Mouse (Mus musculus) kidney, embryonic 16.5 days (tissue): ENCODE data around the gene Abcb11. TPM values are rescaled to one million over a fixed set of nuclear protein-coding genes. Genes with fewer than 3 reads are reported as not detected.

Experiments used
- ATAC-seq: fragments of 200-750 bp; cut with Nextera tagmentation; 2 replicates; pipeline ENCODE4 v1.8.0; 2017; ENCODE audit warnings: moderate TSS enrichment; ENCODE audit not compliant: low FRiP score, low TSS enrichment
- H3K27ac ChIP-seq: fragments of 300-500 bp; sonication (generic); 2 replicates; pipeline ENCODE4 v1.5.1; 2014; ENCODE audit warnings: low read length
- H3K27me3 ChIP-seq: fragments of 300-500 bp; sonication (generic); 2 replicates; pipeline ENCODE4 v1.6.1; 2014; ENCODE audit warnings: low read length, control low read depth, mixed read lengths; ENCODE audit not compliant: insufficient read depth
- H3K36me3 ChIP-seq: fragments of 300-500 bp; sonication (generic); 2 replicates; pipeline ENCODE4 v1.6.1; 2014; ENCODE audit warnings: low read length, control low read depth, mixed read lengths; ENCODE audit not compliant: insufficient read depth
- H3K4me1 ChIP-seq: fragments of 300-500 bp; sonication (generic); 2 replicates; pipeline ENCODE4 v1.6.1; 2014; ENCODE audit warnings: low read length, control low read depth, mixed read lengths; ENCODE audit not compliant: insufficient read depth
- H3K4me2 ChIP-seq: fragments of 300-500 bp; sonication (generic); replicated peaks from 2 replicates; pipeline ENCODE4 v1.6.1; 2014; ENCODE audit warnings: low read depth, low read length
- H3K4me3 ChIP-seq: fragments of 300-500 bp; sonication (generic); 2 replicates; pipeline ENCODE4 v1.5.1; 2014; ENCODE audit warnings: mild to moderate bottlenecking, low read length
- H3K9ac ChIP-seq: fragments of 300-500 bp; sonication (generic); replicated peaks from 2 replicates; pipeline ENCODE4 v1.6.1; 2014; ENCODE audit warnings: low read length
- H3K9me3 ChIP-seq: fragments of 300-500 bp; sonication (generic); 2 replicates; pipeline ENCODE4 v1.6.1; 2016; ENCODE audit warnings: low read length, control low read depth
- WGBS: fragments of 180-500 bp; shearing (Covaris S2); extraction: QIAGEN DNeasy Blood & Tissue Kit; methylation state at CpG from one replicate; pipeline ENCODE4 v1.1.7; 2014; 5-methylcytosine and 5-hydroxymethylcytosine counted together
- polyA plus RNA-seq: library from polyadenylated mRNA; unstranded; fragments of >200 nt; fragmentation: Nextera tagmentation; extraction: Ambion mirVana; gene quantifications from 2 replicates; pipeline ENCODE4 v1.2.1, GENCODE M21; 2015

Gene Abcb11
- polyA plus RNA-seq, 1 experiment from 2014 or later, result 0.06 TPM

GRCm38 (mm10) chr2:69228635-69229034, 113.8 kb downstream of the Abcb11 start:
- WGBS, result 75% methylated on average over 6 of the region's 6 CpGs
- H3K27ac ChIP-seq, result no peak overlapping the region
- H3K36me3 ChIP-seq, result no peaks in the 10 kb centered on the region
- H3K9ac ChIP-seq, result no peak overlapping the region
- no peak overlapping the region for H3K4me3 ChIP-seq
- no peak for ATAC-seq
- no peaks in the 10 kb centered on the region for H3K9me3 ChIP-seq
- H3K4me1 ChIP-seq, result 0 out of 2 replicates have a peak, but pooled peaks cover 2% of the 10 kb centered on the region
- no peaks in the 10 kb centered on the region for H3K27me3 ChIP-seq
- H3K4me2 ChIP-seq, result no peak overlapping the region

- H3K4me2 ChIP-seq, result no peak overlapping the region
- H3K27ac ChIP-seq, result no peak overlapping the region
- no peak overlapping the region for H3K4me3 ChIP-seq
- H3K9me3 ChIP-seq, result no peaks in the 10 kb centered on the region
- H3K9ac ChIP-seq, result no peak overlapping the region
- no peaks in the 10 kb centered on the region for H3K27me3 ChIP-seq
- H3K4me1 ChIP-seq, result 0 out of 2 replicates have a peak, but pooled peaks cover 2% of the 10 kb centered on the region
- 92% methylated on average over 9 of the region's 9 CpGs for WGBS
- no peaks in the 10 kb centered on the region for H3K36me3 ChIP-seq
- ATAC-seq, result no peak
These were observed 115.5 kb downstream of the Abcb11 start for GRCm38 (mm10) chr2:69226876-69227275.

DNA sequence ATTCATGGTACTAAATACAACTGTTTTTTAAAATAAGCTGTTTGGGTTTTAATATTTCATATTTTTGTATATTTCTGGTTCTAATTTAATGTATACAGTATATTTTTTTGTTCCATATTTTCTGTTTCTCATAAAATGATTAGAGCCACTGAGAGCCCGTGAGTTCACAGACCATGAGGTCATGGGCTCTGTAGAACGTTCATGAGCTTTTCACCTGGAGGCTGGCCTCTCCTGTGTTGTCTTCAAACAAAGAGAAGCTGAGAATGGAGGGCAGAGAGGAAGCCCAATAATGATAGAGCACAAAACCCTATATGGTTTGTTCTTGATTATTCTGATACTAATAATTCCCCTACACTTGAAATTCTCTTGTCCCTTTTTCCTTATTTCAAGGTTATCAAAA, 117.7 kb downstream of the Abcb11 start:
- no peaks in the 10 kb centered on the region for H3K36me3 ChIP-seq
- no peaks in the 10 kb centered on the region for H3K9me3 ChIP-seq
- 70% methylated on average over 2 of the region's 2 CpGs for WGBS
- H3K4me3 ChIP-seq, result no peak overlapping the region
- no peak overlapping the region for H3K27ac ChIP-seq
- H3K4me1 ChIP-seq, result no peaks in the 10 kb centered on the region
- no peak for ATAC-seq
- H3K27me3 ChIP-seq, result no peaks in the 10 kb centered on the region
- H3K4me2 ChIP-seq, result no peak overlapping the region
- no peak overlapping the region for H3K9ac ChIP-seq

GRCm38 (mm10) chr2:69222815-69223214, 119.6 kb downstream of the Abcb11 start:
- Histone ChIP-seq H3K9me3 (no peaks in the 10 kb centered on the region), H3K9ac (no peak overlapping the region), H3K27ac (no peak overlapping the region), H3K36me3 (no peaks in the 10 kb centered on the region), H3K4me1 (no peaks in the 10 kb centered on the region), H3K4me2 (no peak overlapping the region), H3K27me3 (no peaks in the 10 kb centered on the region), H3K4me3 (no peak overlapping the region)
- WGBS, result 84% methylated on average over 10 of the region's 10 CpGs
- ATAC-seq, result no peak

DNA sequence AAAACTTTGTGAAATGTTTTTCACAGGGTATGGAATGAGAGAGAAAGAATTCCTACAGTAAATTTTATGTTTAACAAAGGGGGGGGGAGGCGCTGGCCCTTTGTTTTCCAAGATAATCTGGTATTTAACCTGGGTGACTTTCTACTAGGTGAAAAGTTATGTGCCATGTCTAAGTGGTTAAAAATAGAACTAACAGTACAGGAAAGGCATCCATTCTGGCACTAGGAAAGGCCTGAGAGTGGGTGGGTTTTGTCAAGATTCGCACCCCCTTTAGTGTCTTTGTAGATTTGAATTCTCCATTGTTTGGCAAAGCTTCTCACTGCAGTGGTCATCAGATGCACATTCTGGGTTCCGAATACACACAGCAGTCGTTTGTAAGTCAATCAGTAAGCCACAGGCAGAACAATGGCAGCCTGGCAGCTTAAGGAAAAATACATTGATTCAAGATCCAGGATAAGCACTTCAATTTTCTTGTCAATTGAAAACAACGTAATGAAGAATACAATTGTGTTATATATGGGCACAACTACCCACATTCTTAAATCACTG, 120.5 kb downstream of the Abcb11 start:
- Histone ChIP-seq H3K9me3 (no peaks in the 10 kb centered on the region), H3K9ac (no peak overlapping the region), H3K27ac (no peak overlapping the region), H3K4me3 (no peak overlapping the region), H3K27me3 (no peaks in the 10 kb centered on the region), H3K4me1 (no peaks in the 10 kb centered on the region), H3K4me2 (no peak overlapping the region), H3K36me3 (no peaks in the 10 kb centered on the region)
- WGBS, result 65% methylated on average over 5 of the region's 5 CpGs
- no peak for ATAC-seq

GRCm38 (mm10) chr2:69215242-69215641, 127.2 kb downstream of the Abcb11 start:
- 25% methylated on average over 7 of the region's 7 CpGs for WGBS
- H3K27ac ChIP-seq, result peak overlapping the region; percentile 56; the same call in 1 of the 2 replicates
- ATAC-seq, result peak; percentile 46; the same call in 1 of the 2 replicates

GRCm38 (mm10) chr2:69212652-69213051, 129.8 kb downstream of the Abcb11 start:
- no peaks in the 10 kb centered on the region for H3K9me3 ChIP-seq
- no peaks in the 10 kb centered on the region for H3K27me3 ChIP-seq
- no peak overlapping the region for H3K4me3 ChIP-seq
- H3K4me1 ChIP-seq, result peaks cover 16% of the 10 kb centered on the region
- no peak for ATAC-seq
- 75% methylated on average over 10 of the region's 10 CpGs for WGBS
- H3K36me3 ChIP-seq, result no peaks in the 10 kb centered on the region
- no peak overlapping the region for H3K4me2 ChIP-seq
- no peak overlapping the region for H3K27ac ChIP-seq
- no peak overlapping the region for H3K9ac ChIP-seq

More at GRCm38 (mm10) chr2:69215242-69215641, 127.2 kb downstream of the Abcb11 start:
- no peak overlapping the region for H3K4me2 ChIP-seq
- H3K4me1 ChIP-seq, result peaks cover 16% of the 10 kb centered on the region
- H3K4me3 ChIP-seq, result no peak overlapping the region
- no peaks in the 10 kb centered on the region for H3K36me3 ChIP-seq
- no peak overlapping the region for H3K9ac ChIP-seq
- no peaks in the 10 kb centered on the region for H3K9me3 ChIP-seq
- H3K27me3 ChIP-seq, result no peaks in the 10 kb centered on the region

GRCm38 (mm10) chr2:69210773-69211172, 131.6 kb downstream of the Abcb11 start, which contains the start of gene G6pc2:
Gene G6pc2, plus strand, starts transcription at chr2:69211073.
- Histone ChIP-seq H3K27me3 (no peaks in the 10 kb centered on the region), H3K4me2 (no peak within 1 kb of the TSS), H3K9me3 (no peaks in the 10 kb centered on the region), H3K4me3 (no peak within 1 kb of the TSS), H3K9ac (no peak within 1 kb of the TSS), H3K36me3 (no peaks in the 10 kb centered on the region), H3K4me1 (peaks cover 14% of the 10 kb centered on the region), H3K27ac (peak within 1 kb of the TSS; percentile 50; the same call in 1 of the 2 replicates)
- WGBS, result 31% methylated on average over 7 of the region's 7 CpGs
- ATAC-seq, result no peak

- 80% methylated on average over 3 of the region's 3 CpGs for WGBS
- Histone ChIP-seq H3K27ac (no peak overlapping the region; the same call in 1 of the 2 replicates), H3K4me3 (no peak overlapping the region), H3K27me3 (no peaks in the 10 kb centered on the region), H3K9ac (no peak overlapping the region), H3K4me1 (peaks cover 10% of the 10 kb centered on the region), H3K9me3 (no peaks in the 10 kb centered on the region), H3K4me2 (no peak overlapping the region), H3K36me3 (no peaks in the 10 kb centered on the region)
- no peak for ATAC-seq
These were observed 132.7 kb downstream of the Abcb11 start for GRCm38 (mm10) chr2:69209684-69210083.

- Histone ChIP-seq H3K27ac (no peak overlapping the region), H3K27me3 (no peaks in the 10 kb centered on the region), H3K4me1 (peaks cover 17% of the 10 kb centered on the region), H3K4me3 (peak overlapping the region; percentile 11; the same call in 1 of the 2 replicates), H3K4me2 (peak overlapping the region; percentile 39), H3K9me3 (no peaks in the 10 kb centered on the region), H3K9ac (no peak overlapping the region; the same call in 1 of the 2 replicates), H3K36me3 (peaks cover 10% of the 10 kb centered on the region)
- no peak for ATAC-seq
- WGBS, result 20% methylated on average over 7 of the region's 7 CpGs
These were observed 135.9 kb downstream of the Abcb11 start for GRCm38 (mm10) chr2:69206523-69206922.
